Mouse (Mus musculus) hindbrain, embryonic 11.5 days (tissue): ENCODE measurements at regions not wholly inside any gene's neighbourhood (a gene's known extent, or its start where the extent isn't known, plus 50 kb on each side); places are given as distances from the start of the nearest gene placed in this dataset.

Source experiments
- ATAC-seq: fragments of 200-750 bp; cut with Nextera tagmentation; 2 replicates; pipeline ENCODE4 v1.8.0; 2017; ENCODE audit warnings: mild to moderate bottlenecking, moderate TSS enrichment, moderate library complexity; ENCODE audit not compliant: low FRiP score
- DNase-seq: peaks from one replicate; pipeline ENCODE4 v3.0.0-alpha.2; 2015; ENCODE audit warnings: low spot score
- H3K27ac ChIP-seq: fragments of 300-500 bp; sonication (generic); 2 replicates; pipeline ENCODE4 v1.5.1; 2014; ENCODE audit warnings: mild to moderate bottlenecking, low read depth, low read length
- H3K27me3 ChIP-seq: fragments of 300-500 bp; sonication (generic); 2 replicates; pipeline ENCODE4 v1.6.1; 2014; ENCODE audit warnings: mild to moderate bottlenecking, low read length, moderate library complexity, mixed read lengths; ENCODE audit not compliant: control insufficient read depth, insufficient read depth
- H3K36me3 ChIP-seq: fragments of 300-500 bp; sonication (generic); 2 replicates; pipeline ENCODE4 v1.6.1; 2014; ENCODE audit warnings: mild to moderate bottlenecking, low read length, moderate library complexity, mixed read lengths; ENCODE audit not compliant: control insufficient read depth, insufficient read depth
- H3K4me1 ChIP-seq: fragments of 300-500 bp; sonication (generic); replicated peaks from 2 replicates; pipeline ENCODE4 v1.6.1; 2014; ENCODE audit warnings: low read length, mixed read lengths; ENCODE audit not compliant: control insufficient read depth, insufficient read depth
- H3K4me2 ChIP-seq: fragments of 300-500 bp; sonication (generic); replicated peaks from 2 replicates; pipeline ENCODE4 v1.6.1; 2014; ENCODE audit warnings: mild to moderate bottlenecking, low read depth, low read length
- H3K4me3 ChIP-seq: fragments of 300-500 bp; sonication (generic); 2 replicates; pipeline ENCODE4 v1.5.1; 2014; ENCODE audit warnings: low read depth, low read length
- H3K9ac ChIP-seq: fragments of 300-500 bp; sonication (generic); 2 replicates; pipeline ENCODE4 v1.6.1; 2014; ENCODE audit warnings: low read depth, low read length
- H3K9me3 ChIP-seq: fragments of 300-500 bp; sonication (generic); 2 replicates; pipeline ENCODE4 v1.6.1; 2016; ENCODE audit warnings: low read length; ENCODE audit not compliant: control insufficient read depth
- WGBS: fragments of 180-500 bp; shearing (Covaris S2); extraction: QIAGEN DNeasy Blood & Tissue Kit; methylation state at CpG from one replicate; pipeline ENCODE4 v1.1.7; 2014; 5-methylcytosine and 5-hydroxymethylcytosine counted together

DNA sequence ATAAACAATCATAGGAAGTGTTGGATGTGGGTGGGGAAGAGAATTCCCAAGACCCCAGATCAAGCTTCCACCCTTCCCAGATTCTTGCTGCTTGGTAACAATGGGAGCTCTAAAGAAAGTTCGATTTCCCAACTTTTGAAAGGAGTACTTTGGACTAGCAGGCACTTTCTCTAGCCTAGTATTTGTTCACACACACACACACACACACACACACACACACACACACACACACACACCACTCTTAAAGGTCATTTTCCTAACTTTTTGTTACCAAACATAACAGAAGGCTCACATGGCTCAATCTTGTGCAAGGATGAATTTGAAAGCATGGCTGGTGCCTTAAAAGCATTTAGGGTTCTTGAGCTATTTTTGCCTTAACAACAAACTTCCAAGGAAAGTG lies 71.6 kb upstream of the Pgrmc2 start:
- Histone ChIP-seq H3K9me3 (no peaks in the 10 kb centered on the region), H3K4me1 (no peaks in the 10 kb centered on the region), H3K27me3 (no peaks in the 10 kb centered on the region), H3K36me3 (no peaks in the 10 kb centered on the region), H3K27ac (no peak overlapping the region), H3K9ac (no peak overlapping the region), H3K4me3 (no peak overlapping the region), H3K4me2 (no peak overlapping the region)
- DNase-seq (no peak), ATAC-seq (no peak)
- WGBS = 68% methylated on average over 1 of the region's 1 CpGs

DNA sequence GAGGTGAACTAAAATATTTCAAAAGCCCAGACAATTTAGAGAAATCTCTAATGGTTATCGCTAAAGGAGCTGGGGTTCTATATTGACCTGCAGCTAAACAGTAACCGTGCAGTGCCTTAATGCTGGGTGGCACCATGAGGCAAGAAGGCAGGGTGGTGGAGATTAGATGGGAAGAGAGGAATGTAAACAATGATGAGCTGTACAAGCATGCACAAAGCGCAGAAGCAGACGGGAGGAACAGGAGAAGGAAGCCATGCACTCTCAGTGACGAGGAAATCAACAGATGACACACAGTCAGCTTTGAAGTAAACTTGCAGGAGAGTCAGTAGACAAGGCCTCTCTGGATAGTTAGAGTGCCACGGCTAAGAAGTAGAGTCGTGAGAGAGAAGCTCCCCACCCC lies 69.1 kb upstream of the Pgrmc2 start:
- H3K9me3 ChIP-seq = no peaks in the 10 kb centered on the region
- H3K9ac ChIP-seq = no peak overlapping the region
- H3K27ac ChIP-seq = no peak overlapping the region
- no peak for DNase-seq
- WGBS = 83% methylated on average over 7 of the region's 7 CpGs
- no peak for ATAC-seq
- no peaks in the 10 kb centered on the region for H3K27me3 ChIP-seq
- H3K4me3 ChIP-seq = no peak overlapping the region
- H3K4me1 ChIP-seq = no peaks in the 10 kb centered on the region
- H3K4me2 ChIP-seq = no peak overlapping the region
- no peaks in the 10 kb centered on the region for H3K36me3 ChIP-seq

DNA sequence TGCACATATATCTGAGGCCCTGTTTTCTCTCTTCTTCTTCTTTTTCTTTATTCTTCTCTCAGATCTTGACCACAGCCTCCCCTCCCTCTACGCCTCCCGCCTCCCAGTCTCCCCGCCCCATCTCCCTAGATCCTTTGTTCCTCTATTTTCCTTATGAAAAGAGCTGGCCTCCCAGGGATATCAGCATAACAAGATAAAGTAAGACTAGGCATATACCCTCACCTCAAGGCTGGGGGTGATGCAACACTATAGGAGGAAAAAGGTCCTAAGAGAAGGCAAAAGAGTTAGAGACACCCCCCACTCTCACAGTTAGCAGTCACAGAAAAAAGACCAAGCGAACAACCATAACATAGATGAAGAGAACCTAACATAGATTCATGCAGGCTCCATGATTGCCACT lies 57.5 kb upstream of the Pgrmc2 start:
- no peaks in the 10 kb centered on the region for H3K9me3 ChIP-seq
- no peaks in the 10 kb centered on the region for H3K36me3 ChIP-seq
- H3K27ac ChIP-seq = no peak overlapping the region
- no peaks in the 10 kb centered on the region for H3K4me1 ChIP-seq
- ATAC-seq = no peak
- no peak overlapping the region for H3K9ac ChIP-seq
- no peak overlapping the region for H3K4me3 ChIP-seq
- no peak overlapping the region for H3K4me2 ChIP-seq
- no peaks in the 10 kb centered on the region for H3K27me3 ChIP-seq
- 87% methylated on average over 4 of the region's 4 CpGs for WGBS
- DNase-seq = no peak

DNA sequence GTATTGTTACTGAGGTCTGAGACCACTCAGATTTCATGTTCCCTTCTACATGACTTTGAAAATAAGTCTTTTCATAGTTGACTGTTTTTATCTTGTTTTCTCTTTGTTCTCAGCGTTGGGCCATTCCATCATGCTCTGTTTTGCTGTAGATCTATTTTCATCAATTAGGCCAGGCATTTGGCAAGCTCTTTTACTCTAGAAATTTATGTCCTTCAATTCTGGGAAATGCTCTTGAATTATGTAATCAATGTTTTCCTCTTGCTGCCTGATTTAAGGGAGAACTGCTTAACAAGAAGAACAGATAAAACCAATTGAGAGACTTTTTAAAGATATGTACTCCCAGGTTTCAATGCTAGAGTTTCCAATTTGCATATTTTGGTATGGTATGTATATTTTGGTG lies 55.1 kb upstream of the Pgrmc2 start:
- DNase-seq (no peak), ATAC-seq (no peak)
- no peaks in the 10 kb centered on the region for H3K27me3 ChIP-seq
- no peak overlapping the region for H3K4me2 ChIP-seq
- no peak overlapping the region for H3K4me3 ChIP-seq
- H3K4me1 ChIP-seq = no peaks in the 10 kb centered on the region
- H3K9ac ChIP-seq = no peak overlapping the region
- no peaks in the 10 kb centered on the region for H3K36me3 ChIP-seq
- H3K27ac ChIP-seq = no peak overlapping the region
- 91% methylated on average over 1 of the region's 1 CpGs for WGBS
- H3K9me3 ChIP-seq = no peaks in the 10 kb centered on the region

DNA sequence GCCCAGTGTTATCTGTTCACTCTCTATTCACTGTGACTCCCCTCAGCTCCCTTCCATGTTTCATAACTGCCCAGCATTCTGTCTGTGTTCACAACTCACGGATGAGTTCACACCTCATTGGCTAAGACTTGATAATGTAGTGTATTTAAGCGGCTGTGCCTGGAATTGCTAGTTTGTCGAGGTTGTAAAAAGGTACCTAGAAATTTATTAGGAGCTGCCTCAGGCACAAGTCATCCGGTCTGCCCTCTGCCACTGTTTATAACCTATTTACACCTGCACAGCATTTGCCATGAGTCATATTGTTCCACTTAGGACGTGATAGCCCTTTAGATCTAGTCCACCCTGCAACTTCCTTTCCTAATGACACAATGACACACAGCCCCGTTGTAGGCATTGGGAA lies 50.0 kb upstream of the Pgrmc2 start:
- Histone ChIP-seq H3K27ac (no peak overlapping the region), H3K27me3 (no peaks in the 10 kb centered on the region), H3K4me3 (no peak overlapping the region), H3K4me2 (no peak overlapping the region), H3K9ac (no peak overlapping the region), H3K36me3 (no peaks in the 10 kb centered on the region), H3K9me3 (no peaks in the 10 kb centered on the region), H3K4me1 (no peaks in the 10 kb centered on the region)
- no peak for ATAC-seq
- no peak for DNase-seq
- WGBS = 86% methylated on average over 6 of the region's 6 CpGs
